Mouse (Mus musculus): ENCODE measurements around the gene Eno1. TPM values are rescaled to one million over a fixed set of nuclear protein-coding genes. Genes with fewer than 3 reads are reported as not detected.
A peak's percentile ranks its signal among the peaks of the same experiment; 100 is the strongest.
"Not testable (repeated sequence)": the region's sequence is repeated elsewhere in the genome, so short reads cannot be mapped to it uniquely, and the experiment has no call there.

Gene Eno1
- polyA plus RNA-seq, 1 experiment from 2014 or later, result 1,515 TPM

DNA sequence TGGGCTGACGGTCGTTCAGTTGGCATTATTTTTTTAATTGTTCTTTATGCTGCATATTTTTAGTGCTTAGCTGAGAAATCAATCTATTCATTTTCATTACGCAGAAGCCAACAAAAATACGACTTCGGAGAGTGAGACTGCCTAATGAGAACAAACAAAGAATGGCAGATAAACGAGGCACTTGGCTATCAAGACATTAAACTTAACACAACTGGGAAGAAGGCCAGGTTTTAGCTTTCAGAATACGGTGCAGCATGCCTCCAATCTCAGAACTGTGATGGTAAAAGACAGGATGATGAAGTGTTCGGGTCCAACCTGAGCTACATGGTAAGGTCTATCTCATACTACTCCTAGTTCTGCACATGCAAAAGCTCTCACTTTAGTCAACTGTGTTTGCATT is 25.8 kb downstream of the Eno1 start:
- WGBS, result 90% methylated on average over 8 of the region's 8 CpGs
- H3K36me3 ChIP-seq (ENCODE audit: control insufficient read depth, insufficient read depth, low read length), result no peaks in the 10 kb centered on the region
- no peak overlapping the region for H3K4me2 ChIP-seq (replicated peaks; ENCODE audit: low read depth, low read length)
- no peak overlapping the region for H3K4me3 ChIP-seq (ENCODE audit: low read depth, low read length)
- H3K27me3 ChIP-seq (ENCODE audit: control insufficient read depth, insufficient read depth, low read length), result no peaks in the 10 kb centered on the region
- H3K27ac ChIP-seq (ENCODE audit: low read depth, low read length), result no peak overlapping the region
- ATAC-seq (ENCODE audit: low FRiP score) (no peak), DNase-seq (ENCODE audit: low spot score) (no peak)
- H3K9me3 ChIP-seq (ENCODE audit: control insufficient read depth, low read length), result no peaks in the 10 kb centered on the region
- H3K9ac ChIP-seq (ENCODE audit: low read depth, low read length), result no peak overlapping the region
- H3K4me1 ChIP-seq (replicated peaks; ENCODE audit: control insufficient read depth, insufficient read depth, low read length), result 0 out of 2 replicates have a peak, but pooled peaks cover 3% of the 10 kb centered on the region

DNA sequence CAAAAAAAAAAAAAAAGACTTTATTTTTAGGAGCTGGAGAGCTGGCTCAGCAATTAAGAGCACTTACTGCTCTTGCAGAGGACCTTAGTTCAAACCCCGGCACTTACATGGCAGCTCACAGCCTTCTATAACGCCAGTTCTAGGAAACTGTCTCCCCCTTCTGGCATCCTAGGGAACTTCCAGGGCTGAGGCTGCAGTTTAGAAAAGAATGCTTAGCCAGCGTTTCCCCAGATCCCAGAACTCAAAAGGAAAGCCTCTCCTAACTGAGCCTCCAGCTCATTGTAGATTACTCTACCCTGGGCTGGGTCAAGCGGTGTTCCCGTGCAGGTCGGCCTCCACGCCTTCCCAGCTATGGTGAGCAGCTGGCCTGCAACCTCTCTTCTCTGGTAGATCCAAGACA is 28.4 kb downstream of the Eno1 start:
- 50% methylated on average over 7 of the region's 7 CpGs for WGBS
- peak; percentile 65 for DNase-seq (ENCODE audit: low spot score)
- H3K4me3 ChIP-seq (ENCODE audit: low read depth, low read length), result no peak overlapping the region

DNA sequence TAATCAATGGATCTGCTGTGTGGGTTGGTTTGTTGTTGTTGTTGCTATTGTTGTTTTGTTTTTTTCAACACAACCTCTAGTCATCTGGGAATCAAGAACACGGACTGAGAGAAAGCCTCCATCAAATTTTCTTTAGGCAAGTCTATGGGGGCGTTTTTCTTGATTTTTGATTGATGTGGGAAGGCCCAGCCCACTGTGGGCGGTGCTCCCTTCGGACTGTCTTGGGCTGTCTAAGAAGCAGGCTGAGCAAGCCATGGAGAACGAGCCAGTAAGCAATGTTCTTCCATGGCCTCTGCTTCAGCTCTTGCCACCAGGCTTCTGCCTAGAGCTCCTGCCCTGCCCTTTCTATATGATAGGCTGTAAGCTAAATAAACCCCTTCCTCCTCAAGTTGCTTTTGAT is 28.9 kb downstream of the Eno1 start:
- Histone ChIP-seq H3K4me2 (replicated peaks; ENCODE audit: low read depth, low read length) (no peak overlapping the region), H3K9me3 (ENCODE audit: control insufficient read depth, low read length) (no peaks in the 10 kb centered on the region), H3K4me1 (replicated peaks; ENCODE audit: control insufficient read depth, insufficient read depth, low read length) (no peaks in the 10 kb centered on the region), H3K27me3 (ENCODE audit: control insufficient read depth, insufficient read depth, low read length) (no peaks in the 10 kb centered on the region), H3K36me3 (ENCODE audit: control insufficient read depth, insufficient read depth, low read length) (no peaks in the 10 kb centered on the region), H3K9ac (ENCODE audit: low read depth, low read length) (no peak overlapping the region), H3K4me3 (ENCODE audit: low read depth, low read length) (no peak overlapping the region), H3K27ac (ENCODE audit: low read depth, low read length) (no peak overlapping the region)
- ATAC-seq (ENCODE audit: low FRiP score), result no peak
- WGBS, result 72% methylated on average over 5 of the region's 5 CpGs
- no peak for DNase-seq (ENCODE audit: low spot score)

More for the DNA sequence above, 28.4 kb downstream of the Eno1 start:
- H3K27me3 ChIP-seq (ENCODE audit: control insufficient read depth, insufficient read depth, low read length), result no peaks in the 10 kb centered on the region
- ATAC-seq (ENCODE audit: low FRiP score), result no peak
- H3K36me3 ChIP-seq (ENCODE audit: control insufficient read depth, insufficient read depth, low read length), result no peaks in the 10 kb centered on the region
- no peaks in the 10 kb centered on the region for H3K4me1 ChIP-seq (replicated peaks; ENCODE audit: control insufficient read depth, insufficient read depth, low read length)
- H3K4me2 ChIP-seq (replicated peaks; ENCODE audit: low read depth, low read length), result no peak overlapping the region
- H3K9me3 ChIP-seq (ENCODE audit: control insufficient read depth, low read length), result no peaks in the 10 kb centered on the region
- H3K27ac ChIP-seq (ENCODE audit: low read depth, low read length), result no peak overlapping the region
- H3K9ac ChIP-seq (ENCODE audit: low read depth, low read length), result no peak overlapping the region

DNA sequence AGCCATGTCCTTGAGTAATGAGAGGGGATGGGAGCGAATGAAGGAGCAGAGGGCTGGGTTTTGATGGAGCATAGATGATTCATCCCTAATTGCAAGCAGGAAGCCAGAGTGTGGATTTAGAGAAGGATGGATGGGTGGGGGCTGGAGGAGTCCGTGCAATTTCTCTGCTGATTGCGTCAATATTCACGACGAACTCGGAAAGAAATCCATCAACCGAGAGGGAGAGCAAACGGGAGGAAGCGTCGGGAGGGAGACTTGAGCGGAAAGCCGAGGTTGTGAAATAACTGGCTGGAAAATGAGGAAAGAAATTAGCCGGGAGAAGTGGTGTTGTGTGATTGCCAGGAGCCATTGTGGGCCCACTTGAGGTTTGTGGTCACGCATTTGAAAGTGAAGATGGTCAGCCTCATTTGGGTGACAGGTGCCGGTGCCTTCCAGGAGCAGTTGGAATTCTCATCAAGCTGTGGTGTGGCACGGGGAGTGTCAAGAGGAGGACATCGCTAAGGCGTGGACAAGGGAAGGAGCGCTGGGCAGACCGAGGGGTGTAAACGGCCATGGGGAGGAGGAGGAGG is 30.2 kb downstream of the Eno1 start:
- Histone ChIP-seq H3K4me3 (ENCODE audit: low read depth, low read length) (no peak overlapping the region), H3K4me1 (replicated peaks; ENCODE audit: control insufficient read depth, insufficient read depth, low read length) (no peaks in the 10 kb centered on the region), H3K36me3 (ENCODE audit: control insufficient read depth, insufficient read depth, low read length) (no peaks in the 10 kb centered on the region), H3K27ac (ENCODE audit: low read depth, low read length) (no peak overlapping the region), H3K9me3 (ENCODE audit: control insufficient read depth, low read length) (no peaks in the 10 kb centered on the region), H3K27me3 (ENCODE audit: control insufficient read depth, insufficient read depth, low read length) (no peaks in the 10 kb centered on the region), H3K4me2 (replicated peaks; ENCODE audit: low read depth, low read length) (no peak overlapping the region), H3K9ac (ENCODE audit: low read depth, low read length) (no peak overlapping the region)
- 76% methylated on average over 21 of the region's 21 CpGs for WGBS
- DNase-seq (ENCODE audit: low spot score) (no peak), ATAC-seq (ENCODE audit: low FRiP score) (no peak)

DNA sequence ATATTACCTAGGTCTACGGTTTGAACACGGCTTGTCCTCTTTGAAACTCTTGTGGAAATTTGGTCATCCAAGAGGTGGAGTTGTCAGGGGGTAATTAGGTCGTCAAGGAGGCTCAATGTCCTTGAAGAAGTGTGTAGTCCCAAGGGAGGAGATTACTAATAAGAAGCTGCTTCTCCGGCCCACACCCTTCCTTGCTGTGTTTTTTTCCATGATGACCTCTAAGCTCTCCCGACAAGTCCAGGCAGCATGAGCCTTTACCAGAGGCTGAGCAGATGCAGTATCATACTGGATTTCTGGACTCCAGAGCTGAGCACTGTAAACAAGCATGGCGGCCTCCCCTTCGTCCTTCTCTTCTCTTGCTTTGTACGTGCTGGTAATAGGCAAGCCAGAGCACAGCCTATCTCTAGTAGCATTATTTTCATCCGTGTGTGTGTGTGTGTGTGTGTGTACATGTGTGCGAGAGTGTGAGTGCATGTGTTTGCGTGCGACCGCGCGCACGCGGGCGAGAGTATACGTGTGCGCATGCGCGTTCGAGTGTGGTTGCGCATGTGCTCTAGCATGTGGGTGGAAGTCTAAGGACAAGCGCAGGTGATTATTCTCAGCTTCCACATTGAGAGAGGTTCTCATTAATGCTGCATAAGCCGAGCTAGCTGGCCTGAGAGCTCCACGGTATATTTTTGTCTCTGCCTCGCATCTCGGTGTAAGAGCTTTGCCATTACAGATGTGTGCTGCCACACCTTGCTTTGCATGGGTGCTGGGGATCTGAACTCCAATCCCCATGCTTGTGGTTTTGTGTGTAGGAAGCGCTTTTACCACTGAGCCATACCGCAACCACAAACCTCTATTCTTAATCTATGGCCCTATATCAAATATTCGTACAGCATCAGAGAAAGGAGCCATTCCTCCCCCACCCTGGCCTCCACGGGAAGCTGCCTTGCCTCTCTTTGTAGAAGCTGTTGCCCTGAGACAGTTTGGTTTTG is 32.4 kb downstream of the Eno1 start:
- Histone ChIP-seq H3K4me2 (replicated peaks; ENCODE audit: low read depth, low read length) (no peak overlapping the region), H3K36me3 (ENCODE audit: control insufficient read depth, insufficient read depth, low read length) (no peaks in the 10 kb centered on the region), H3K4me1 (replicated peaks; ENCODE audit: control insufficient read depth, insufficient read depth, low read length) (peaks cover 9% of the 10 kb centered on the region), H3K9me3 (ENCODE audit: control insufficient read depth, low read length) (no peaks in the 10 kb centered on the region), H3K27ac (ENCODE audit: low read depth, low read length) (no peak overlapping the region), H3K27me3 (ENCODE audit: control insufficient read depth, insufficient read depth, low read length) (no peaks in the 10 kb centered on the region), H3K4me3 (ENCODE audit: low read depth, low read length) (no peak overlapping the region), H3K9ac (ENCODE audit: low read depth, low read length) (no peak overlapping the region)
- 88% methylated on average over 33 of the region's 33 CpGs for WGBS
- no peak for DNase-seq (ENCODE audit: low spot score)
- ATAC-seq (ENCODE audit: low FRiP score), result no peak

DNA sequence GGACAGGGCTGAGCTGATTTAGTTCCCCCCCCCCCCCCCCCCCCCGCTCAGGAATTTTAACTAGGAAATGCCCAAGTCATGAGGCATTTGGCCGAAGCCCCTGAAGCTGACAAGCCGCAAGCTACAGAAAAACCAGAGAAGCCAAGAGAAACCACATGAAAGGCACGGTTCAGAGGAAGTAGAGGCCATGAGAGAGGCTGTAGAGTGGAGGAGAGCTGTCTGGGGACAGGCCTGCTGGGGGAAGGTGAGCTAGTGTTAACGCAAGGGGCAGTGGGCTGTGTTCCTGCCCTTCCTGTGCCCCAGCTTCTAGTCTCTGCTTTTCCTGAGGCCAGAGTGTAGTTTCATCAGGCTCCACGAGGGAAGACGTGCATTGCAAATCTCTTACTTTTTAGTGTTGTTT is 33.2 kb downstream of the Eno1 start:
- H3K9me3 ChIP-seq (ENCODE audit: control insufficient read depth, low read length), result no peaks in the 10 kb centered on the region
- H3K27ac ChIP-seq (ENCODE audit: low read depth, low read length), result no peak overlapping the region
- no peak overlapping the region for H3K4me3 ChIP-seq (ENCODE audit: low read depth, low read length)
- peak; percentile 12 for DNase-seq (ENCODE audit: low spot score)
- H3K4me2 ChIP-seq (replicated peaks; ENCODE audit: low read depth, low read length), result no peak overlapping the region
- no peaks in the 10 kb centered on the region for H3K27me3 ChIP-seq (ENCODE audit: control insufficient read depth, insufficient read depth, low read length)
- H3K4me1 ChIP-seq (replicated peaks; ENCODE audit: control insufficient read depth, insufficient read depth, low read length), result peaks cover 9% of the 10 kb centered on the region
- 57% methylated on average over 6 of the region's 7 CpGs for WGBS
- no peaks in the 10 kb centered on the region for H3K36me3 ChIP-seq (ENCODE audit: control insufficient read depth, insufficient read depth, low read length)
- ATAC-seq (ENCODE audit: low FRiP score), result no peak
- H3K9ac ChIP-seq (ENCODE audit: low read depth, low read length), result no peak overlapping the region

DNA sequence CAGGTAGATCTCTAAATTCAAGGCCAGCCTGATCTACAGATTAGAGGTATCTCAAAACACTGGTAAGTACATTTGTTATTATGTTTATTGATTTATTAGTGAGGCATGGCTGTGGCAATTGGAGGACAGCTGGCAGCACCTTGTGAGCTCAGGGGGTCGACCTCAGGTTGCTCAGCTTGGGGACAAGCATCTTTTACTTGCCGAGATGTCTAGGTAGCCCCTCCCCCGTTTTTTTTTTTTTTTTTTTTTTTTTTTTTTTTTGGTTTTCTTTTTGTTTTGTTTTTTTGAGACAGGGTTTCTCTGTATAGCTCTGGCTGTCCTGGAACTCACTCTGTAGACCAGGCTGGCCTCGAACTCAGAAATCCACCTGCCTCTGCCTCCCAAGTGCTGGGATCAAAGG is 34.2 kb downstream of the Eno1 start:
- 77% methylated on average over 4 of the region's 4 CpGs for WGBS
- not testable (repeated sequence) for H3K4me2 ChIP-seq (replicated peaks; ENCODE audit: low read depth, low read length); H3K9ac ChIP-seq (ENCODE audit: low read depth, low read length); DNase-seq (ENCODE audit: low spot score); H3K9me3 ChIP-seq (ENCODE audit: control insufficient read depth, low read length); H3K4me3 ChIP-seq (ENCODE audit: low read depth, low read length); H3K27me3 ChIP-seq (ENCODE audit: control insufficient read depth, insufficient read depth, low read length); H3K36me3 ChIP-seq (ENCODE audit: control insufficient read depth, insufficient read depth, low read length); H3K4me1 ChIP-seq (replicated peaks; ENCODE audit: control insufficient read depth, insufficient read depth, low read length); ATAC-seq (ENCODE audit: low FRiP score); H3K27ac ChIP-seq (ENCODE audit: low read depth, low read length)

DNA sequence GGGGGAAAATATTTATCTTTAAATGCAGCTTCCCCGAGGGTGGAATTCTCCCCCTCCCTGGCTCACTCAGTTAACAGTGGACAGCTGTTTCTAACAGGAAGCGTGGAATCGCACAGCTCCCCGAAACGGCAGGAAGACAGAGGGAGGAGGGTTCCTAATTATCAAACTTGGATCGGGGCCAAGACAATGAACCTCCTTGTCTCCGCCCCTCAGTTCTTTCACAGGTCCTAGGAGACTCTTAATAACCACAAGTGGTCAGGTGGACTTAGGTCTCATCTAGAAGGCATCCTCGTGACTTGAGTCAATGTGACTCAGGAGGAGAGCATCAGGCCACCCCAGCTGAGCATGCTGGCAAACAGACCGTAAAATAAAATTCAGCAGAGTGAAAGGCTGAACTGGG is 36.2 kb downstream of the Eno1 start:
- Histone ChIP-seq H3K4me3 (ENCODE audit: low read depth, low read length) (no peak overlapping the region), H3K9ac (ENCODE audit: low read depth, low read length) (no peak overlapping the region), H3K27ac (ENCODE audit: low read depth, low read length) (peak overlapping the region; percentile 60; the same call in 1 of the 2 replicates), H3K9me3 (ENCODE audit: control insufficient read depth, low read length) (no peaks in the 10 kb centered on the region), H3K36me3 (ENCODE audit: control insufficient read depth, insufficient read depth, low read length) (no peaks in the 10 kb centered on the region), H3K4me2 (replicated peaks; ENCODE audit: low read depth, low read length) (no peak overlapping the region), H3K27me3 (ENCODE audit: control insufficient read depth, insufficient read depth, low read length) (no peaks in the 10 kb centered on the region), H3K4me1 (replicated peaks; ENCODE audit: control insufficient read depth, insufficient read depth, low read length) (peaks cover 9% of the 10 kb centered on the region)
- 12% methylated on average over 9 of the region's 9 CpGs for WGBS
- ATAC-seq (ENCODE audit: low FRiP score) (peak; percentile 76), DNase-seq (ENCODE audit: low spot score) (peak; percentile 59)

DNA sequence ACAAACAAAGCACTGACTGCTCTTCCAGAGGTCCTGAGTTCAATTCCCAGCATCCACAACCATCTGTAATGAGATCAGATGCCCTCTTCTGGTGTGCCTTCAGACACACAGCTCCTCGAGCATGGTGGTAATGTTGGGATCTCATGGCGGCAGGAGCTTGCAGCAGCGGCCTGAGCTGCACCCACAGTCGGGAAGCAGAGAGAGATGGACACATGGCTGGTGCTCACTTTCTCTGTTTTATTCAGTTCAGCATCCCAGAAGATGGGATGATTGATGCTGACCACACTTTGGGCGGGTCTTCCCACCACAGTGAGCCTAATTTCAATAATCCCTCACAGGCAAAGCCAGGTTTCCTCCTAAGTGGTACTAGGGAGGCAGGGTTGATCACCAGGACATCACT is 39.0 kb downstream of the Eno1 start:
- Histone ChIP-seq H3K4me1 (replicated peaks; ENCODE audit: control insufficient read depth, insufficient read depth, low read length) (peaks cover 12% of the 10 kb centered on the region), H3K36me3 (ENCODE audit: control insufficient read depth, insufficient read depth, low read length) (no peaks in the 10 kb centered on the region), H3K9ac (ENCODE audit: low read depth, low read length) (no peak overlapping the region), H3K27ac (ENCODE audit: low read depth, low read length) (no peak overlapping the region), H3K27me3 (ENCODE audit: control insufficient read depth, insufficient read depth, low read length) (no peaks in the 10 kb centered on the region), H3K9me3 (ENCODE audit: control insufficient read depth, low read length) (no peaks in the 10 kb centered on the region), H3K4me2 (replicated peaks; ENCODE audit: low read depth, low read length) (no peak overlapping the region), H3K4me3 (ENCODE audit: low read depth, low read length) (no peak overlapping the region)
- ATAC-seq (ENCODE audit: low FRiP score) (no peak), DNase-seq (ENCODE audit: low spot score) (no peak)
- 89% methylated on average over 5 of the region's 5 CpGs for whole genome bisulfite sequencing

All from hindbrain, embryonic 11.5 days (tissue).